Mouse (Mus musculus) neural tube, embryonic 12.5 days (tissue): ENCODE results near the gene Ttyh2. TPM values are rescaled to one million over a fixed set of nuclear protein-coding genes. Genes with fewer than 3 reads are reported as not detected.
"Not testable (repeated sequence)": the region's sequence is repeated elsewhere in the genome, so short reads cannot be mapped to it uniquely, and the experiment has no call there.

Experiments
- ATAC-seq: fragments of 200-750 bp; cut with Nextera tagmentation; 2 replicates; pipeline ENCODE4 v1.8.0; 2017; ENCODE audit warnings: low read depth, mild to moderate bottlenecking, moderate TSS enrichment, moderate library complexity; ENCODE audit not compliant: low FRiP score
- H3K27ac ChIP-seq: fragments of 300-500 bp; sonication (generic); 2 replicates; pipeline ENCODE4 v1.5.1; 2016
- H3K27me3 ChIP-seq: fragments of 300-500 bp; sonication (generic); replicated peaks from 2 replicates; pipeline ENCODE4 v1.6.1; 2016; ENCODE audit warnings: mild to moderate bottlenecking
- H3K36me3 ChIP-seq: fragments of 300-500 bp; sonication (generic); 2 replicates; pipeline ENCODE4 v1.6.1; 2016; ENCODE audit warnings: mild to moderate bottlenecking
- H3K4me1 ChIP-seq: fragments of 300-500 bp; sonication (generic); 2 replicates; pipeline ENCODE4 v1.6.1; 2016
- H3K4me2 ChIP-seq: fragments of 300-500 bp; sonication (generic); replicated peaks from 2 replicates; pipeline ENCODE4 v1.6.1; 2016; ENCODE audit warnings: mild to moderate bottlenecking
- H3K4me3 ChIP-seq: fragments of 300-500 bp; sonication (generic); 2 replicates; pipeline ENCODE4 v1.5.1; 2016
- H3K9ac ChIP-seq: fragments of 300-500 bp; sonication (generic); 2 replicates; pipeline ENCODE4 v1.6.1; 2016; ENCODE audit warnings: mild to moderate bottlenecking
- H3K9me3 ChIP-seq: fragments of 300-500 bp; sonication (generic); 2 replicates; pipeline ENCODE4 v1.6.1; 2016; ENCODE audit warnings: mild to moderate bottlenecking
- WGBS: fragments of 180-500 bp; shearing (Covaris S2); methylation state at CpG from one replicate; pipeline ENCODE4 v1.1.7; 2016; 5-methylcytosine and 5-hydroxymethylcytosine counted together
- polyA plus RNA-seq: library from polyadenylated mRNA; unstranded; fragments of >200 nt; fragmentation: Nextera tagmentation; extraction: Ambion mirVana; gene quantifications from 2 replicates; pipeline ENCODE4 v1.2.1, GENCODE M21; 2016

Ttyh2 gene
- polyA plus RNA-seq, 1 experiment from 2014 or later: 21.6 TPM

GRCm38 (mm10) chr11:114664164-114664563 lies 11.1 kb upstream of the Ttyh2 start:
- Histone ChIP-seq H3K4me1 (peaks cover under 1% of the 10 kb centered on the region), H3K9me3 (no peaks in the 10 kb centered on the region), H3K4me2 (no peak overlapping the region), H3K4me3 (no peak overlapping the region), H3K27ac (no peak overlapping the region), H3K9ac (no peak overlapping the region), H3K27me3 (no peaks in the 10 kb centered on the region), H3K36me3 (no peaks in the 10 kb centered on the region)
- no peak for ATAC-seq
- WGBS: 79% methylated on average over 7 of the region's 7 CpGs

GRCm38 (mm10) chr11:114665463-114665862 lies 9.8 kb upstream of the Ttyh2 start:
- 69% methylated on average over 2 of the region's 2 CpGs for WGBS
- Histone ChIP-seq H3K4me1 (peaks cover 13% of the 10 kb centered on the region), H3K4me3 (no peak overlapping the region), H3K27ac (no peak overlapping the region), H3K27me3 (no peaks in the 10 kb centered on the region), H3K9ac (no peak overlapping the region), H3K4me2 (no peak overlapping the region), H3K9me3 (no peaks in the 10 kb centered on the region), H3K36me3 (peaks cover 4% of the 10 kb centered on the region; the same call in 1 of the 2 replicates)
- ATAC-seq: no peak

GRCm38 (mm10) chr11:114666786-114667185 lies 8.4 kb upstream of the Ttyh2 start:
- 16% methylated on average over 13 of the region's 13 CpGs for WGBS
- Histone ChIP-seq H3K9ac (no peak overlapping the region), H3K27ac (no peak overlapping the region), H3K9me3 (no peaks in the 10 kb centered on the region), H3K4me2 (no peak overlapping the region), H3K27me3 (no peaks in the 10 kb centered on the region), H3K4me1 (peaks cover 18% of the 10 kb centered on the region), H3K36me3 (peaks cover 17% of the 10 kb centered on the region), H3K4me3 (no peak overlapping the region)
- ATAC-seq: no peak

GRCm38 (mm10) chr11:114667236-114667931 lies 7.8 kb upstream of the Ttyh2 start:
- 54% methylated on average over 17 of the region's 18 CpGs for WGBS
- no peaks in the 10 kb centered on the region for H3K9me3 ChIP-seq
- ATAC-seq: peak; percentile 23; the same call in 1 of the 2 replicates
- no peaks in the 10 kb centered on the region for H3K27me3 ChIP-seq
- H3K4me3 ChIP-seq: no peak overlapping the region
- peaks cover 18% of the 10 kb centered on the region for H3K4me1 ChIP-seq
- H3K27ac ChIP-seq: no peak overlapping the region
- no peak overlapping the region for H3K4me2 ChIP-seq
- H3K9ac ChIP-seq: no peak overlapping the region
- H3K36me3 ChIP-seq: peaks cover 23% of the 10 kb centered on the region

GRCm38 (mm10) chr11:114667932-114668285 lies 7.3 kb upstream of the Ttyh2 start:
- H3K27ac ChIP-seq, H3K4me2 ChIP-seq, H3K9ac ChIP-seq, H3K9me3 ChIP-seq, H3K27me3 ChIP-seq, H3K4me3 ChIP-seq: not testable (repeated sequence)
- 28% methylated on average over 11 of the region's 11 CpGs for WGBS
- Histone ChIP-seq H3K36me3 (peaks cover 28% of the 10 kb centered on the region), H3K4me1 (peaks cover 18% of the 10 kb centered on the region)
- 0 out of 2 replicates have a peak, but pooled peaks have one; percentile 10 for ATAC-seq

GRCm38 (mm10) chr11:114668301-114668710 lies 6.9 kb upstream of the Ttyh2 start, which contains the start of gene Rpl38:
TSS of gene Rpl38 (plus strand) at chr11:114668524.
- no peaks in the 10 kb centered on the region for H3K9me3 ChIP-seq
- H3K4me1 ChIP-seq: peaks cover 18% of the 10 kb centered on the region
- H3K4me3 ChIP-seq: peak within 1 kb of the TSS; percentile 91
- peak within 1 kb of the TSS; percentile 82 for H3K27ac ChIP-seq
- no peaks in the 10 kb centered on the region for H3K27me3 ChIP-seq
- WGBS: 0% methylated on average over 18 of the region's 21 CpGs
- H3K4me2 ChIP-seq: peak within 1 kb of the TSS; percentile 98
- ATAC-seq: peak; percentile 81
- peaks cover 32% of the 10 kb centered on the region for H3K36me3 ChIP-seq
- H3K9ac ChIP-seq: peak within 1 kb of the TSS; percentile 90

- peak overlapping the region; percentile 91 for H3K4me3 ChIP-seq
- peak overlapping the region; percentile 90 for H3K9ac ChIP-seq
- no peaks in the 10 kb centered on the region for H3K9me3 ChIP-seq
- WGBS: under 1% methylated on average over 57 of the region's 60 CpGs
- H3K4me2 ChIP-seq: peak overlapping the region; percentile 98
- H3K27me3 ChIP-seq: no peaks in the 10 kb centered on the region
- H3K4me1 ChIP-seq: peaks cover 18% of the 10 kb centered on the region
- peaks cover 39% of the 10 kb centered on the region for H3K36me3 ChIP-seq
- peak; percentile 72 for ATAC-seq
- peak overlapping the region; percentile 82 for H3K27ac ChIP-seq
Measured at GRCm38 (mm10) chr11:114668741-114669623, 6.2 kb upstream of the Ttyh2 start.

GRCm38 (mm10) chr11:114669651-114670168 lies 5.5 kb upstream of the Ttyh2 start:
- no peak for ATAC-seq
- peaks cover 18% of the 10 kb centered on the region for H3K4me1 ChIP-seq

GRCm38 (mm10) chr11:114671147-114671546 lies 4.1 kb upstream of the Ttyh2 start:
- H3K4me1 ChIP-seq: peaks cover 29% of the 10 kb centered on the region
- WGBS: 92% methylated on average over 5 of the region's 5 CpGs

More at GRCm38 (mm10) chr11:114669651-114670168, 5.5 kb upstream of the Ttyh2 start:
- Histone ChIP-seq H3K4me2 (peak overlapping the region; percentile 98), H3K9ac (peak overlapping the region; percentile 90), H3K9me3 (no peaks in the 10 kb centered on the region), H3K36me3 (peaks cover 39% of the 10 kb centered on the region), H3K27me3 (no peaks in the 10 kb centered on the region), H3K27ac (no peak overlapping the region), H3K4me3 (peak overlapping the region; percentile 91)
- WGBS: 31% methylated on average over 12 of the region's 12 CpGs

GRCm38 (mm10) chr11:114672794-114673718 lies 2.2 kb upstream of the Ttyh2 start:
- H3K4me2 ChIP-seq: no peak overlapping the region
- no peak for ATAC-seq
- 63% methylated on average over 9 of the region's 9 CpGs for WGBS
- H3K4me3 ChIP-seq: no peak overlapping the region
- peaks cover 39% of the 10 kb centered on the region for H3K36me3 ChIP-seq
- peaks cover 44% of the 10 kb centered on the region for H3K4me1 ChIP-seq
- no peaks in the 10 kb centered on the region for H3K9me3 ChIP-seq
- no peak overlapping the region for H3K9ac ChIP-seq
- H3K27ac ChIP-seq: no peak overlapping the region
- H3K27me3 ChIP-seq: peaks cover 6% of the 10 kb centered on the region; the same call in 1 of the 2 replicates

More at GRCm38 (mm10) chr11:114671147-114671546, 4.1 kb upstream of the Ttyh2 start:
- H3K9me3 ChIP-seq: no peaks in the 10 kb centered on the region
- no peak for ATAC-seq
- no peak overlapping the region for H3K4me2 ChIP-seq
- peaks cover 39% of the 10 kb centered on the region for H3K36me3 ChIP-seq
- no peaks in the 10 kb centered on the region for H3K27me3 ChIP-seq
- H3K4me3 ChIP-seq: no peak overlapping the region
- no peak overlapping the region for H3K27ac ChIP-seq
- no peak overlapping the region for H3K9ac ChIP-seq

- Histone ChIP-seq H3K9me3 (no peaks in the 10 kb centered on the region), H3K4me3 (no peak overlapping the region), H3K27ac (no peak overlapping the region), H3K36me3 (peaks cover 39% of the 10 kb centered on the region), H3K9ac (no peak overlapping the region), H3K27me3 (peaks cover 6% of the 10 kb centered on the region; the same call in 1 of the 2 replicates), H3K4me2 (no peak overlapping the region), H3K4me1 (peaks cover 44% of the 10 kb centered on the region)
- WGBS: 81% methylated on average over 2 of the region's 2 CpGs
- no peak for ATAC-seq
Measured at GRCm38 (mm10) chr11:114673719-114674050, 1.5 kb upstream of the Ttyh2 start.
